Mouse (Mus musculus) erythroid progenitor cell, adult 5-6 weeks (primary cell): Measurements from ENCODE around the gene Mrpl17. TPM values are rescaled to one million over a fixed set of nuclear protein-coding genes. Genes with fewer than 3 reads are reported as not detected.

Source experiments
- ATAC-seq: replicated peaks from 2 replicates; pipeline ENCODE4 v1.8.0; 2016; ENCODE audit warnings: moderate number of reproducible peaks, mild to moderate bottlenecking, moderate TSS enrichment, inconsistent platforms; ENCODE audit not compliant: poor library complexity, low FRiP score, severe bottlenecking
- total RNA-seq, 2 experiments: library from RNA; stranded (forward) in 1 of 2; stranded (reverse) in 1 of 2; fragments of 150-400 nt in 1 of 2; fragments of 186-747, 209-891 nt in 1 of 2; gene quantifications; 2 replicates each; pipeline versions ENCODE4 v1.2.3 to v1.2.4; 2015 to 2017; ENCODE audit warnings: low replicate concordance in 2 of 2

Mrpl17 gene
- total RNA-seq, 2 experiments from 2014 or later: 28.3 to 38.1 TPM

- no peak for ATAC-seq
These were observed 23.4 kb downstream of the Mrpl17 start, which contains the start of gene Dchs1 for GRCm38 (mm10) chr7:105787285-105788140. Gene Dchs1, minus strand, starts transcription at chr7:105787654.

- no peak for ATAC-seq
These were observed 24.2 kb downstream of the Mrpl17 start for GRCm38 (mm10) chr7:105786506-105787284.

- ATAC-seq: no peak
These were observed 26.3 kb downstream of the Mrpl17 start for GRCm38 (mm10) chr7:105784556-105784955.

- no peak for ATAC-seq
These were observed 27.0 kb downstream of the Mrpl17 start for GRCm38 (mm10) chr7:105783861-105784260.

- ATAC-seq: no peak
These were observed 32.2 kb downstream of the Mrpl17 start for GRCm38 (mm10) chr7:105778553-105779265.

GRCm38 (mm10) chr7:105777797-105778552 is 32.9 kb downstream of the Mrpl17 start:
- ATAC-seq: no peak

- ATAC-seq: no peak
These were observed 33.6 kb downstream of the Mrpl17 start for GRCm38 (mm10) chr7:105777316-105777715.

- ATAC-seq: no peak
These were observed 34.9 kb downstream of the Mrpl17 start for GRCm38 (mm10) chr7:105776026-105776425.

- no peak for ATAC-seq
These were observed 36.2 kb downstream of the Mrpl17 start for GRCm38 (mm10) chr7:105774661-105775060.

- no peak for ATAC-seq
These were observed 37.9 kb downstream of the Mrpl17 start for GRCm38 (mm10) chr7:105773041-105773440.

- no peak for ATAC-seq
These were observed 38.6 kb downstream of the Mrpl17 start for GRCm38 (mm10) chr7:105772331-105772730.

GRCm38 (mm10) chr7:105769959-105770358 is 40.9 kb downstream of the Mrpl17 start:
- ATAC-seq: no peak

GRCm38 (mm10) chr7:105767729-105768165 is 43.2 kb downstream of the Mrpl17 start:
- no peak for ATAC-seq

- no peak for ATAC-seq
These were observed 46.6 kb downstream of the Mrpl17 start for GRCm38 (mm10) chr7:105764331-105764730.

- no peak for ATAC-seq
These were observed 48.2 kb downstream of the Mrpl17 start for GRCm38 (mm10) chr7:105762517-105763270.

GRCm38 (mm10) chr7:105761813-105762484 is 49.0 kb downstream of the Mrpl17 start:
- ATAC-seq: no peak

- ATAC-seq: no peak
These were observed 57.6 kb downstream of the Mrpl17 start for GRCm38 (mm10) chr7:105753281-105753680.
